Mouse (Mus musculus): ENCODE measurements around the gene Exoc3.

- TF ChIP-seq POLR2A (IDR thresholded peaks at IDR 0.05; ENCODE audit: borderline replicate concordance, control insufficient read depth, low read depth, low read length): no peak
- no peak for TF ChIP-seq CTCF (IDR thresholded peaks at IDR 0.05; ENCODE audit: control insufficient read depth, insufficient read depth, low read length)
These were observed 64.2 kb downstream of the Exoc3 start for GRCm38 (mm10) chr13:74144120-74144884.
